Mouse (Mus musculus): Measurements from ENCODE around the gene Lyve1. TPM values are rescaled to one million over a fixed set of nuclear protein-coding genes. Genes with fewer than 3 reads are reported as not detected.

Gene Lyve1
- total RNA-seq, 2 experiments from 2014 or later: 0.10 TPM; not detected in 1

DNA sequence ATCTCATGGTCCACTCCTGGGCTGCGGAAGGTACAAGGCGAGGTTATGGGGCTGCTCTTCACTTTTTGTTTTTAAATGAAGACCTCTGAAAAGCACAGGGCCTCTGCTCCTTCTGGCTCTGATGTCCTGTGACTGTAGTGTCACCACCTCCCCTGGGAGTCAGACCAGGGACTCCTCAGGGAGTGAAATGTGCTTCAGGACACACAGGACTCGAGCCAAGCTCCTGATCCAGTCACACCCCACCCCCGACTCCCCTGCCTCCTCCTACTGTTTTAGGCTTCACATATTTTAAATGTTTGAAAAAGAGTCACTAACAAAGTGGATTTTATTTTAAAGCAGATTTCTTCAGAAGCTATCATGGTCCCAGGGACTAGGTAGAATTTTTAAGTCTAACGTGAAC, 51.5 kb downstream of the Lyve1 start:
- no peak for ATAC-seq (replicated peaks; ENCODE audit: poor library complexity)

DNA sequence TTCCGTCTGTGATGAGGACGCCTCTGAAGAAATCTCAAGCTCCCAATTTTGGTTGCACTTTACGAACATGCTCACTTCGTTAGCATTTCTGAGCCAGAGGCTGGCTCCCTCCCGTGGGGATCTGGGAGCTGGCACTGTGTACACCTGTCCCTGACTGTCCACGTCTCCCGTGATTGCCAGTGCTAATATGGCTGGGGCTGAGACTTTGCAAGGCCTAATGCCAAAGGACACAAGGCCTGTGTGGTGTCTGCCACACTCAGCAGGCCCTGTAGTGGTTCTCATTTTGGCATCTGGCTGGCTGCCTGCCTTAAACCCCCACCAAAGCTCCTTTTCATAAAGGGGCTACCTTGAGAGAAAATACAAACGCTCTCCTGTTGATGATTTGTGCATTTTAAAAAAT, 52.0 kb downstream of the Lyve1 start:
- no peak for ATAC-seq (replicated peaks; ENCODE audit: poor library complexity)

DNA sequence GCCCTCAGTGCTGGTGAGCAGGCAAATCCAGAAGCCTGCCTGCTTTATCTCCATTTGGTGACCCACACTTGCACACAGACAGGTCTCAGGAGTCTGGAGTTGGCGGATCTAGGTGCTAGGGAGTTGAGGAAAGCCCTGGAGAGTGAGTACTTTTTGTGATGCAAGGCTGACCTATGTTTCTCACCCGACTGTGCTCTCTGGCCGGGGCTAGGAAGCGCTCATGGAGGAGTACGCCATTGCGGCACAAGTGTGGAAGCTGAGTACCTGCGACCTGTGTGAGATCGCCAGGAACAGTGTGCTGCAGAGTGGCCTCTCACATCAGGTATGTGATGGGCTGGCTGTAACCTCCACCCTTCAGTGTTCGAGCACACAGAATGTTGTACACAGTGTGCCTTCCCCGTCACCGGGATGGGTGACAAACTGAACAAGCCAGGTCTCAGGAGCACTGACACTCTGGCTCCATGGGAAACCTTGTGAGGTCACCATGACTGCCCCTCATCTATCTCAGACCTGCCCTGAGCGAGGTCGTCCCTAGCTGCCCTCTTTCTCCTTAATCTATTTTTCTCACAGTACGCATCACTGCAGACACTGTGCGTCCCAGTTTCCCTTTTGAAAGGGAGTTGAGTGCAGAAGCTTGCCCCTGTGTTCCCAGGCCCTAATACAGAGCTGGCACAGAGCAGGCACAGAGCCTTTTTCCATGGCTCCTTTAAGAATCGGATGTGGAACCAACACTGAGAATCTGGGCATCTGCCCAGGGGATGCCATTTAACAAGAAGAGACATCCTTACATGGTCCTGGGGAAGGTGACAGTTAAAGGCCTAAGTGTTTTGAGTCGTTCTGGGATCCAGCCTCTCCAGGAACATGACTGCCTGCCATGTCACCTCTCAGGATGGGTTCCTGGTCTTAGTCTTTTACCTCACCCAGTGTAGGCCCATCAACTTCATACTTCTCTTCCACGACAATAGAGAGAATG, 53.2 kb downstream of the Lyve1 start:
- no peak for ATAC-seq (replicated peaks; ENCODE audit: poor library complexity)

DNA sequence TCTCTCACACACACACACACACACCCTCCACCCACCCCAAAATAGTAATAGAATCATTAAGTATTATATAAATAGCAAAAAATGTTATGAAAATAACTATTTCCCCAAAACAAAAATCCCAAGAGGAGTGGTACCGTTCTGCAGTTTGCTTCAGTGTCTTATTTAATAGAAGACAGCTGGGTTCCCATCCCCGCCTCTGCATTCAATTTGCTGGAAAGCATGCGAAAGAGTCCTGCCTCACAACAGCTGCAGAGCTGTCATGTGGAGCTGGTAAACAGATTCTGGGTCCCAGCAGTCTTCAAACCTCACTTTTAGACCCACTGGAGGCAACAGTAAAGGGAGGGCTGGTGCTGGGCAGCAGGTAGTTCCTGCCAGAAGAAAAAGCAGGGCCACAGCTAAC, 54.1 kb downstream of the Lyve1 start:
- ATAC-seq (replicated peaks; ENCODE audit: poor library complexity): no peak

DNA sequence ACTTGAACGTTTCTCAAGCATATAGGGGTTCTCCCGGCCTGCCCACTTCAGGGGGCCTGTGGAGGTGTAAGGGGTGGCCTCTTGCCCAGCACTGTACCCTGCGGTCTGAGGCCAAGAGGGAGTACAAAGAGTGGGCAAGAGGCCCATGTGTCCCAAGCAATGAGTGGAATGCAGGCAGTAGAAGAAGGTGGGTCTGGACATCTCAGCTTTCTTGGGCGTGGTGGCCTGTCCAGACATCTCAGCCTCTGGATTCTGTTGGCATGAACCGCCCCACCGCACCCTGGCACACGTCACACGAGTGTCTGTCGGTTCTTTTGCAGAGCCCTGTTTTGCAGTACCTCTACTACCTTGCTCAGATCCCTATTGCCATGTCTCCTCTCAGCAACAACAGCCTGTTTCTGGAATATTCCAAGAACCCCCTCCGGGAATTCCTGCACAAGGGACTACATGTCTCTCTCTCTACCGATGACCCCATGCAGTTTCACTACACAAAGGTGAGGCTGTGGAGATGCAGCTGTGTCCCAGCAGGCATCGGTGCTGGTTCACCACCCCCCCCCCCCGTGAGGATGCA, 55.5 kb downstream of the Lyve1 start:
- no peak for ATAC-seq (replicated peaks; ENCODE audit: poor library complexity)

DNA sequence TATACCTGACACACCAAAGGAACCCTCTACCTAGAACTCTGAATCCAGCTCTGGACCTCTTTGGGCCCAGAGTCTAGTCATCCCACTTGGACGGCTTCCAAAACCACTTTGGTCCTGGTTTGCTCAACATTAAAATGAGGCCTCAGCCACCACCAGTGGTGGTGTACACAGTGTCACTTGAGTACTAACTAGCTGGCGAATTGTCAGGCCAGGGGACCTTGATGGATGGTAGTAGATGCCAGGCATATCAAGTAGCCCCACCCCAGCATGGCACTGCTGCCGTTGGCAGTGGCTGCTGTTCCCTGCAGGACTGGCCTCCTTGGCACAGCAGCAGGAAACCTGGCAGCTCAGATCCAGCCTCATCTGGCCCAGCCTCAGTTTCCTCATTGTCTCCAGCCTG, 58.8 kb downstream of the Lyve1 start:
- ATAC-seq (replicated peaks; ENCODE audit: poor library complexity): peak; percentile 34

DNA sequence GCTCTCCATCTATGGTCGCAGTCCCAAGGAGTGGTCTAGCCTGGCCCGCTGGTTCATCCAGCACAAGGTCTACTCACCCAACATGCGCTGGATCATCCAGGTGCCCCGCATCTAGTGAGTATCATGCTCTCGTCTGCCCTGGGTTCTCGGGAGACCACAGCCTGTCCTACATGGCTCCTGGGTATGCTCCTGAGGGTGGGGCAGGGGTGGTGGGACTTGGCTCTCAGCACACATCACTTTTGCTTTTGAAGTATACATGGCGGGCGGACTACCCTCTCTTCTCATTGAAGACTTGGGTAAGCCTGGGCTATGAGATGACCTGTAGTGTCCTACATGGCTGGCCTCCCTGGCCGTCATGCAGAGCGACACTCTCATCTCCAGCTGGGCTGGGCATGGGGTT, 59.9 kb downstream of the Lyve1 start:
- ATAC-seq (replicated peaks; ENCODE audit: poor library complexity): no peak

DNA sequence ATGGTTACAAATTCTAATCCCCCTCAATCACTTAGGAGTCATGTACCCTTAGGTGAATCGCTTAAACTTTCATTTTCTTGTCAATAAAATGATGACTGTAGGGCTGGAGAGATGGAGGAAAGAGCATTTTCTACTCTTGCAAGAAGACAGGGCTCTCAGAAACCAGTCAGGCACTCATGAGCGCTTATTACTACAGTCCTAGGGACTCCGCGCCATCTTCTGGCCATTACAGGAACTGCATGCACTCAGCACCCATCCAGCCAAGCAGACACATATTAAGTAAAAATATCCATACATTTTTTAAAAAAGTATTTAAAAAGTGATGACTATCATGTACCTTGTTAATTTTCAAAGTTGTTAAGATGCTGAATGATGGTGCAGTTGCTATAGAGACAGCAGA, 62.0 kb downstream of the Lyve1 start:
- peak; percentile 66 for ATAC-seq (replicated peaks; ENCODE audit: poor library complexity)

Other genes starting within 250 kb of the Lyve1 start
- 1.6 and 2.3 TPM in 2 replicates for gene Sbf2, start 248.3 kb downstream of the Lyve1 start, total RNA-seq (2015)
- 0.44 and 0.46 TPM in 2 replicates for gene Sbf2, start 248.3 kb downstream of the Lyve1 start, total RNA-seq (2017)
- gene Adm, start 235.6 kb downstream of the Lyve1 start, total RNA-seq (2015): not detected in 2 replicates
- not detected in 2 replicates for gene Adm, start 235.6 kb downstream of the Lyve1 start, total RNA-seq (2017)
- 8.6 and 9.1 TPM in 2 replicates for gene Ampd3, start 95.0 kb downstream of the Lyve1 start, total RNA-seq (2015)
- gene Ampd3, start 95.0 kb downstream of the Lyve1 start, total RNA-seq (2017): 3.8 and 10.8 TPM in 2 replicates
- 20.1 and 34.9 TPM in 2 replicates for gene Rnf141, start 18.8 kb downstream of the Lyve1 start, total RNA-seq (2015)
- gene Rnf141, start 18.8 kb downstream of the Lyve1 start, total RNA-seq (2017): 26.2 and 35.4 TPM in 2 replicates
- gene Mrvi1, start 119.2 kb upstream of the Lyve1 start, total RNA-seq (2015): 0.15 and 0.91 TPM in 2 replicates
- not detected in 2 replicates for gene Mrvi1, start 119.2 kb upstream of the Lyve1 start, total RNA-seq (2017)
- gene Ctr9, start 165.7 kb upstream of the Lyve1 start, total RNA-seq (2015): 34.7 and 37.1 TPM in 2 replicates
- 73.5 and 78.5 TPM in 2 replicates for gene Ctr9, start 165.7 kb upstream of the Lyve1 start, total RNA-seq (2017)
- gene Eif4g2, start 219.8 kb upstream of the Lyve1 start, total RNA-seq (2015): 1,230 and 1,245 TPM in 2 replicates
- 669 and 710 TPM in 2 replicates for gene Eif4g2, start 219.8 kb upstream of the Lyve1 start, total RNA-seq (2017)

Measured in megakaryocyte progenitor cell, adult 5-6 weeks (primary cell).